Mouse (Mus musculus): ENCODE results near the gene Ergic1.

The Ergic1 gene

DNA sequence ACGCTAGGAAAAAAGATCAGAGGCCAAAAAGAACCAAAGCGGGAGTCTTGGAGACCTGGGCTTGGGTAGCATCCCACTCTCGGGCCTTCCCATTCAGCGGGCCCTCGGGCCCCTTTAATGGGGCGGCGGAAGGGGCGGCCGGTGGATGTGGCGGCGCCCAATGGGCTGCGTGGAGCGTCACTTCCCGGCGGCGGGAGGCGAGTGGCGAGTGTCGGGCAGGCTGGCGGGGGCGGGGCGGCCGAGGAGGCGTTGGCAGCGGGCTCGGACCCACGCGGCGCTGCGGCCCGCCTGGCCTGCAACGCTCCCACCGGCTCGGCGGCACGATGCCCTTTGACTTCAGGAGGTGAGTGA lies at the start of gene Ergic1:
Ergic1 (plus strand) TSS at position 200 of the 351 bp plus-strand sequence.
- DNase-seq (ENCODE audit: low spot score in 2 of 2) = peak; percentile 83 to 91

DNA sequence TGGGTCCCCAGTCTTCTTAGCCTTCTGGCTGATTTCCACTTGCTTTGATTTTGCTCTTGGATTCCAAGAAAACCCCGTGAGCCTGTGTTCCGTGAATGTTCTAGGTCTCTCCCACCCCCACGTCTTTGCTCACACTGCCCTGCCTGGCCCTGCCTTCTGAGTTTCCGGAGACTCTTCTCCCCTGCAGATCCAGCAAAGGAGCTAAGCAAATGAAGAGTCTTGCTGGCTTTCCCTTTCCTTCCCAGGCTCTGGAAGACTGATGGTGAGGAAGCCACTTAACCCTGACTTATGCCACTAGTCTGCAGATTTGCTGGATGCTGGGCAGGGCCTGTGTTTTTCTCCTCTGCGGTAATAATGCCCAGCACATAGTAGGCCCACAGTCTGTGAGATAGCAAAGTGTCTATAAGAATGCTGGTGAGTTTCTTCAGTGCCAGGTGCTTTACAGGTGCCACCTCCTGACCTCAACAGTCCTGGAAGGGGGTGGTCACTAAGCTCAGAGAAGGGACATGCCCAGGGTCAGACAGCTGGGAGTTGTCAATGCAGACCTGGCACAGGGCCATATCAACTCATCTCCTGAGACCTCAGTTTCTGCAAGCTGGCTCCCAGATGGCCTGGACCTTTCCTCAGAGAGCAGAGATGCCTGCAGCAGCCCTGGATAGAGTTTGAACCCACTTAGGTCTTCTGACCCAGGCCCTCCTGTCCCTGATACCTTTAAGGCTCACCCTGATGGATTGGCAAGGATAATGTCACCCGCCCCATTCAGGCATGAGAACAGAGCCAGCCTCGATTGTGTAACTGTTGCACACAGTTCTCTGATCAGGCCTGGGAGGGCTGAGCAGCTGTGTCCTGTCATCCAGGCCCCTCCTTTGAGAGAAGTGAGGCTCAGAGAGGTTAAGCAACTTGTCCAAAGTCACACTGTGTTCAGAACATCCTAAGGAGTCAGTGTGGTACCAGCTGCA lies 49.2 kb upstream of the Ergic1 start:
- peak in 1 of 2 experiments; percentile 75 for DNase-seq (ENCODE audit: low spot score in 2 of 2)

DNA sequence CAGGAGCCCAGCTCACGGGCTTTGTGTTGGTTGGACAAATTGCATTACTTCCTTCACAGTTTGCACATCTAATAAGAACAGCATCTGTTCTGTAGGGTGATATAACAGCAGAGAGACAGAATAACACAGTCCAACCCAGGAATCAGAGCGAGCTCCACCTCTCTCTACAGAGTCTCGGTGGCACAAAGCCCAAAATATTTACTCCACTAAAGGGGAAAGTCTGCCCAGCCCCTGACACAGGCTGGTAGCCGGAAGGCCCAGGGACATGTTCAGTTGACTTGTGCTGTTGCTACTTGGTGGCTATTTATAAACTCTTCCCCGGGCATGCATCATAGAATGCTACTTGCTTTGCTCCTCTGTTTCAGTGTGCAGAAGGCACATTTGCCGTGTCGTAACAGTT lies 48.3 kb upstream of the Ergic1 start:
- no peak for DNase-seq (ENCODE audit: low spot score in 2 of 2)

DNA sequence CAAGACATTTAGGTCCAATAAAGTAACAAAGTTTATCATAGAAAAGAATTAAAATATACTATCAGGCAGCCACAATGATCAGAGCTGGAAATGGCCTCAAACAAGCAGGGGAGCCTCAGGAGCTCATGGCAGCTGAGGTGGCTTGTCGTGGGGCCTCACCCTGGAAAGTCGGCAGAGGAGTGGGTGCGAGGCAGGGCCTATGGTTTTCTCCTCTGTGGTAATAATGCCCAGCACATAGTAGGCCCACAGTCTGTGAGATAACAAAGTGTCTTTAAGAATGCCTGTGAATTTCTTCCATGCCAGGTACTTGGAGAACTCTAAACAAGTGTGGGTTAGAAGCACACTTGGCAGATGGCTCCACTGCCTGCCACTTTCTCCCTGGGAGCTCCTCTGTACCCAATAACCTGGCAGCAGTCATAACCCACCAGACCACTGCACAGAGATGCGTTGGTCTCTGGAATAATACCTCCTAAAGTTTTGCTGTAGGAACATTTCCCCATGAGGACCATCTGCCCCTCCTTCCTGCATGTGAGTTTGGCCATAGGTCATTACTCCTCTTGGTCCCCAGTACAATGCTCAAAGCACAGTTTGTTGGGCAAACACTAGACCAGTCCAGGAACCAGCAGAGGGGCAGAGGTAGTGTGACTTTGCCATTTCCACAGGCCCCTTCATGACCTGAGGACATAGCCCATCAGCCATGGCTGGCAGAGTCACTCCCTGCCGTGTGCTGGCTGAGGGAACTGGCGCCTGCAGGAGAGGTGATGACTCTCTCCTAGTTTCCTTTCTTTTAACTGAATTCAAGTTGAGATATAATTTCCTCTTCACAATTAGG lies 47.6 kb upstream of the Ergic1 start:
- DNase-seq (ENCODE audit: low spot score in 2 of 2) = no peak

DNA sequence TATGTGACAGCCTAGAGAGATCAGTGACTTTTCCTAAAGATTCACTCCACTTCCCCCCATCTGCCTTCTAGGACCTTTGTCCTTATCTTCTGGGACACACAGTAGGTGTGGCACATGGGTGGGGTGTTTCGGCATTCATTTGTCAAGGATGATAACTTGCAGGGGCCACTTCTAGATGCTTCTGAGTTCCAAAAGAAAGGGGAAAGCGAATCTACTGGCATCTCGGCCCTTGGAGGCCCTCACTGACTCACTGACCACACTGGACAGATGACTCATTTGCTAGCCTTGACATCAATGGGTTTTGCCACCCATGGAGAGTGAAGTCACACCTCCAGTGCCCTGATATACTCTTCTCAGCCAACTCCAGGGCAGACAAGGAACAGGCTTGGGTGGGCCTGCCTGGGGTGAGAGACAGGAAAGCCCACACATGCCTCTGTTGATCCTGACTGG lies 46.7 kb upstream of the Ergic1 start:
- DNase-seq (ENCODE audit: low spot score in 2 of 2) = no peak

DNA sequence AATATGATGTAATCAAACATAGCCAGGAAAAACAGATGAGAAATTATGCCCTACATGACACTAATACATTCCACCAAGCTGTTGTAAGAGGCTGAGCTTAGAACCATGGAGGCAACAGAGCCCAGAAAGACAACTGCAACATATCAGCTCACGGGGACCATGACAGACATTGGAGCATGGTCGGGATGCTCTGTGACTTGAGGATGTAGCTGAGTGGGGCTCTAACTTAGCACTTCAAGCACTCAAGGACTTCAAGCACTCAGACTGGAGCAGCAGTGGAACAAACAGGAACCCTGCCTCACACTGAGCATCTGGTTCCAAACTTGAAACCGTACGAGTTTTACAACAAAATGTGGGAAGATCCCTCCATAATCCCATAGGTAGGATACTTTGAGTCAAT lies 45.6 kb upstream of the Ergic1 start:
- DNase-seq (ENCODE audit: low spot score in 2 of 2) = no peak

DNA sequence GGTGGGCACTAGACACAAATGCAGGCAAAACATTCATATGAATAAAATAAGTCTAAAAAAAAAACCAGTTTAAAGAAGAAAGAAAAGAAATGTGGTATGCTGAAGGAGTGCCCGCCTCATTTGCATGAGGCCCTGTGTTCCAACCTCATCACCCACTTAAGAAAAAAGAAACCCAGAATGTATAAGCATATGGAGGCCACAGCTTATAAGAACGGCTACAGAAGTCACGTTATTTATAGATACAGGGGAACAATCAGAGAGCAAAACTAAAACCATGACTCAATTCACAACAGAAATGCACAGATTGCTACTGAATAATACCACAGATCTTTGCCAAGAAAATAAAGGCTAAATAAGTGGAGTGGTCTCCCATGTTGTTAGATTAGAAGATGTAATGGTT lies 43.0 kb upstream of the Ergic1 start:
- no peak for DNase-seq (ENCODE audit: low spot score in 2 of 2)

DNA sequence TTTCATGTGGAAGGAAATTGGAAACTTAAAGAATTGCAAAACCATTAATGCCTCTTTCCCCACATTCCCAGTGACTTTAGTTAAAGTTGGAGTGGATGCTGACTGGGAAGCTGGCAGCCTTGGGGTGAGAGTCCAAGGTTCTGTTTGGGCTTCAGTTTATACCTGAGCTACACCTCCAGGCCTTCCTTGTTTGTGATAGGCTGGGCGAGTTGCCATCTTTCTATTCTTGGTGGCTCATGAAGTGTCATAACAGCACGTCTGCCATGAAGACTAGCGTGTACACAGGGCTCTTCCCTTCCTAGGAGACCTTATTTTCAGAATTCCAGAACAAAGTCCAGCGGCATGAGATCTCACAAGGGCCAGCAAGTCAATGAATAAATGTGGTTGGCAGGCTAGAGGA lies 38.6 kb upstream of the Ergic1 start:
- DNase-seq (ENCODE audit: low spot score in 2 of 2) = no peak

DNA sequence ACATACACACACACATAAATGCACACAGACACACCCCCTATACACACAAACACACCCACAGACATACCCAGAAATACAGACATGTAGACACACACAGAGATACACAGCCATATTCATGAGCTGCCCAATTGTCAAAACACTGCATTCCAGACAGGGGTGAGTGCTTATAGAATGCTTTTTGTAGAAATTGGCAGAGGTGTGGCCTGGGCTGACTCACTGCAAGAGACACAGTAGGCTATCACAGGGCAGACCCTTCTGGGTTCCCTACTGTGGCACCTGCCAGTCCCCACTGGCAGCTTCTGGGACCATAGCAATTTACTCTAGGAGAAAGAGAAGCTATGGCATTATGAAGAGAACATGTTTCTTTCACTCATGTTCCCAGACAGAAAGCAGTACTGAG lies 37.0 kb upstream of the Ergic1 start:
- no peak for DNase-seq (ENCODE audit: low spot score in 2 of 2)

DNA sequence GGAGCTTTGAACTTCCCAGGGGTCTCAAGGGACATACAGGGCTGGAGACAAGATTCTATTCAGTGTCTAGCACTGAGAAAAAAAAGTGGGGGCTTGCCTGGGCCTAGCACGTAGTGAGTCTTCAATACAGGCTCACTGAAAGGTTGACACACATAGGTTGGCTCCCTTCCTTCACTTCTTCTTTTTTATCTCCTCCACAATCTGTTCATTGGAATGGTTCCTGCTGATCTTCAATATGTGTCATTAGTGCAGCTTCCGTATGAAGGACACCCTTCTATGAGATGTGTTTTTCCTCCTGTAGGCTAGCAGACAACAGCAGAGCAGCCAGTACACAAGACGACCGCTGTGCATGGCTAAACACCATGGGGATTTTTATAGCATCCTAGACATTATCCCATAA lies 36.5 kb upstream of the Ergic1 start:
- DNase-seq (ENCODE audit: low spot score in 2 of 2) = no peak

DNA sequence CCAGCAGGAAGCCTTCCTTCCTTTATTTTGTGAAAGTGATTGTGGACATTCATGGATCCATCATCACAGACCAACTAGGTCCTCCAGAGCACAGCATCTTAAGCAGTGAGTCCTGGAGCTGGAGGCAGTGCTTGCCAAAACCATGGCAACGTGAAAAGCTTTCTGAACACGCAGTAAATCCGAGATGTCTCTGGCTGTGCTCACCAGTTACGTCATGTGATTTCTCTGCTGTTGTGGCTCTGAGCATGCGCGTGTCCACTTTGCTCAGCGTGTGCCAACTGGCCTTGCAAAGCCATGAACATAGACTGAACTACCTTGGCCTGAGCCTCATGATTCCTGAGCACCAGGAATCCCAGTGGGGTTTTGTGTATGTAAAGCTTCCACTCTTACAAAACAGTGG lies 36.0 kb upstream of the Ergic1 start:
- DNase-seq (ENCODE audit: low spot score in 2 of 2) = peak in 1 of 2 experiments; percentile 76

DNA sequence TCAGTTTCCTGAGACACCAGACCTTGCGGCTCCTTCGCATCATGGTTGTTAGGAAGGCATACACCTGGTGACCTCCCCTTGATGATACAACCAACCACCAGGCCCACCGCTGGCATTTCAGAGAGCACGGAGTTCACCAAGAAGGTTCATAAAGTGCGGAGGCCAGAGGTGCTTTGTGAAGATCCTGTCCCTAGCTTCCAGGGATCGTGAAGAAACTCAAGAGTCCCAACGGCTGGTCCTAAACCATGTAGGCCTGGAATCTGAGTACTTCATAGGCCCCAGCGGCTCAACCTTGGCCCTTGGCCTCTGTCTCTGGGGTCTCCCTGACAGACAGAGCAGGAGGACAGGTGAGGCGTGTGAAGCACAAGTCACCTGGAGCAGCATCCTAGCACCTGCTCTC lies 34.0 kb upstream of the Ergic1 start:
- DNase-seq (ENCODE audit: low spot score in 2 of 2) = no peak

DNA sequence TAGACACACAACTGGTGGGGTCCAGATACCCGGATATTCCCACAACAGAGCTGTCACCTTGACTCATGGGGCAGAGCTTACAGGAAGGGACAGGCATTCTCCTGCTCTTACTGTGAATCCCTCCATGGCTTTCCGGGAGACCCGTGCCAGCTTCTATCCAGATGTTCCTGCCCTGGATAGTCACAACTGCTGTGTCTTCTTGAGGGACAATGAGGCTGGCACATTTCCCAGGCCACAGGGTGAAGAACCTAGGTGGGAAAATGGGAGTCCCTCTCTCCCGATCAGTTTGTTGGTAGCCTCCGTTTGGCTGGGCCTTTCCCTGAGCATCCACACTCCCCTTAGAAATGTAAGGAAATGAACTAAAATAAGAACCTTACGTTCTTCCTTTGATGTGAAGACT lies 32.5 kb upstream of the Ergic1 start:
- no peak for DNase-seq (ENCODE audit: low spot score in 2 of 2)

DNA sequence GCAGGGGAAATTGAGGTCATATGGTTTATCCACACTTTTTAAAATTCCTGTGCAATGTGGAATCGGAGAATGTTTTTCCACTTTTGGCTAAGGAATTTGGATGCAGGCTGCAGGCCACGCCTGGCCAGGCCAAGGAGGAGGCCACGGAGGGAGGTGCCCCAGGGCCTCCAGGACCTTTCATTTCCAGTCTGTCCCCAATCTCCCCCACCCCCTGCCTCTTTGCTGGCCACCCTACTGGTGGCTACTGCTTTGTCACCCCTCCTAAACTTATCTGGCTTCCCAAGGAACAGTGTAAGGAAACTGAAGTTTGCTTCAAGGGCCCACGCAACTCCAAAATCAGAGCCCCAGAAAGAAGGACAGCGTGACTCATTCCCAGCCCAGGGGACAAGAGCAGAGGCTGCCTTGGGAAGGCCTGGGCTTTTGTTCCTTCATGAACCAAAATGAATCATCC lies 31.5 kb upstream of the Ergic1 start:
- DNase-seq (ENCODE audit: low spot score in 2 of 2) = peak in 1 of 2 experiments; percentile 51

DNA sequence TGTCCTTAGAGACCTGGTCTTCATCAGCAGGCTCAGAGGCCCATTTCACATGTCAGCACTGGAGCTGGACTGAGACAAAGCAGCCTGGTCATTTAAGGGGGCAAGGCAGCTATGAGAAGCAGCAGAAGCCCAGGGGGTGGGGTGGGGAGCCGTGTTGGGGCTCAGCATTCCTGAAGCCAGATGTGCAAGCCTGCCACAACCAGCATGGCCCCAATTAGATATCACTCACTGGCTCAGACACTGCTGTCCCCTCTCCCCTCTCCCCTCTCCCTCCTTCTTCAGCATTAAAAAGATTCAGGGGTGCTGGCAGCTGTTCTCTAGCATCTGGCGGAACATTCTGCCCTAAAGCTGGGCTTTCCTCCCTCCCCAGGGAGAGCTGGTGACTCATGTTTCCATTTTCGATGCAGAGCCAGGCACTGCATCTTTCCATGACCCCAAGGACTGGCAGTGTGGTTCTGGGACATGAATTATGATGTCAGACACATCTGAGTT lies 30.7 kb upstream of the Ergic1 start:
- peak in 1 of 2 experiments; percentile 79 for DNase-seq (ENCODE audit: low spot score in 2 of 2)

DNA sequence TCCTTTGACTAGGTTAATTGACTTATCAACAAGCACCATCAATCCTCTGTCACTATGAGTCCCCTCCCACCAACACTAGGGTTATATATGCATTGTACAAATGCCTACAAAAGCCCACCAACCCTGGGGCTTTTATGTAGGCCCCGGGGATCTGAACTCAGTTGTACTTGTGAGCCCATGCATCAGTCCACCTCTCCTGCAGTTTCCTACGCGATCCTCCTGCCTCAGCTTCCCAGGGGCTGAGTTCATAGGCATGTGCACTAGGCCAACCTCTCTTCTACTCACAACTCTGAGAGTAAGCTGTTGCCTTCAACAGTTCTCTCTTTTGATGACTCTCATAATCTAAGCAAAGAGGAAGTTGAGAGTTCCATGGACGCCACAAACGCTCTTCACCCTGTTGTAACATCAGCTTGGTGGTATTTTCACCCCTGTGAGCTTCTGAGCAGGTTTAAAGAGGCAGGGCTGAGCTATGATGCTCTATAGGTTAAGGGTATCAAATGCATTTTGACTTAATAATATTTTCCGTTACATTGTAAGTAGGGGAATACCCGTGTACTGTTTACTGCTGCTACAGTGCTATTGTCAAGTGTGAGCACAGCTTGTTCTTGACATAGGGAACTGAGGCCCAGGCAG lies 29.8 kb upstream of the Ergic1 start:
- no peak for DNase-seq (ENCODE audit: low spot score in 2 of 2)

DNA sequence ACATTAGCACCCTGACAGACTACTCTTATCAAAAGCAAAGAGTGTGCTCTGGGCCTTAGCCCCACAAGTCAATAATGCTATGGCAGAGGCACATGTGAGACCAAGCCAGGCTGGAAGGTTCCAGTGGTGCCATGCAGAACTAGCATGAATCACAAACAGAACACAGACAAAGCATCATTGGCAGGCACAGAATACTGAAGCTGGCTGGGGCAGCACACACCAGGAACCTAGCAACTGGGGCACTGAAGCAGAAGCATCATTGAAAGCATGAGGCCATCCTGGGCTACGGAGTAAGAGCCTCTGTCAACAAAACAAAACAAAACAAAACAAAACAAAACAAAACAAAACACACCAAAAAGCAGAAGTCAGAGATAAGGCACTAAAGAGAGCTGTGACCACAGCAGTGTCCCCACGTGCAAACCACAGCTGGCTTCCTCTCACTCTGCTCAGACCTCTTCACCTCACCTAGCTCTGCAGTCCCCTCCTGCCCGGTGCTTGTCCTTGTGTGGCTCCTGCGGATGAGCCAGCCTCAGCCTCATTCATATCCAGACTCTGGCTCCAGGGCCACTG lies 28.7 kb upstream of the Ergic1 start:
- DNase-seq (ENCODE audit: low spot score in 2 of 2) = no peak

DNA sequence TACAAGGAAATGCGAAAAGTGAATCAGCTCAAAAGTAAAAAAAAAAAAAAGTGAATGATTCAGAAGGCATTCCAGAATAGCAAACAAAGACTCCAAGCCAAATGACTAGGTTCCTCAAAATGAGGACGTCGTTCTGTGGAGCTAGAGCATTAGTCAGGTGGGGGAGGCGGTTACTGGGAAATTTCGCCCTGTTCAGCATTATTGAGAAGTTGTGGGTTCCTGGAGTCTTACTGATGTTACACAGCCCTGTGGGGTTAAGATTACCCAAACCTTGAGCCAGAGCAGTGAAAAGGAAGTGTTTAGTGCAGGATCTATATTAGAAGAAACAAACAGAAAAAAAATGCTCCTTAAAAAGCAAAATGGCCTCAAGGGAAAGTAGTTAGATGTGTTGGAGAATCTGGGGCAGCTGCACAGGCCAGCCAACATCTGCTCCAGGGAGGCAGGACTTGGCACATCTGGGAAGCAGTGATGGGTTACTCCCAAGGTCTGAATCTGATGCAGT lies 27.4 kb upstream of the Ergic1 start:
- no peak for DNase-seq (ENCODE audit: low spot score in 2 of 2)

DNA sequence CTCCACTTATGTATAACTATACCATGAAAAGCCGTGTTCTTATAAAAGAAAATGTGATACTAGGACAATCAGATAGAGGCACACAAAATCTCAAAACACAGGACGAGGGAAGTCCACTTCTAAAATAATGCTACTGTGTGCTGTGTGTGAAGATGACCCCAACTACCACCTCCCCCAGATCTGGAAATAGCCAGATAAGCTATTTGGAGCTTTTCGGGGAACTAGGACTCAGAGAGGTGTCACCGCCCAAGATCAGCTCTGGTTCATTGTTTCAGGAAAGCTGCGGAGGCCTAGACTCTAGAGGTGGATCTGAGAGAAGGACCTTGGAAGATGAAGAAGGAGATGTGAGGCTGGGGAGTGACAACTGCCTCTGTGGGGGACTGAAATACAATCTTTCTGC lies 26.6 kb upstream of the Ergic1 start:
- no peak for DNase-seq (ENCODE audit: low spot score in 2 of 2)

DNA sequence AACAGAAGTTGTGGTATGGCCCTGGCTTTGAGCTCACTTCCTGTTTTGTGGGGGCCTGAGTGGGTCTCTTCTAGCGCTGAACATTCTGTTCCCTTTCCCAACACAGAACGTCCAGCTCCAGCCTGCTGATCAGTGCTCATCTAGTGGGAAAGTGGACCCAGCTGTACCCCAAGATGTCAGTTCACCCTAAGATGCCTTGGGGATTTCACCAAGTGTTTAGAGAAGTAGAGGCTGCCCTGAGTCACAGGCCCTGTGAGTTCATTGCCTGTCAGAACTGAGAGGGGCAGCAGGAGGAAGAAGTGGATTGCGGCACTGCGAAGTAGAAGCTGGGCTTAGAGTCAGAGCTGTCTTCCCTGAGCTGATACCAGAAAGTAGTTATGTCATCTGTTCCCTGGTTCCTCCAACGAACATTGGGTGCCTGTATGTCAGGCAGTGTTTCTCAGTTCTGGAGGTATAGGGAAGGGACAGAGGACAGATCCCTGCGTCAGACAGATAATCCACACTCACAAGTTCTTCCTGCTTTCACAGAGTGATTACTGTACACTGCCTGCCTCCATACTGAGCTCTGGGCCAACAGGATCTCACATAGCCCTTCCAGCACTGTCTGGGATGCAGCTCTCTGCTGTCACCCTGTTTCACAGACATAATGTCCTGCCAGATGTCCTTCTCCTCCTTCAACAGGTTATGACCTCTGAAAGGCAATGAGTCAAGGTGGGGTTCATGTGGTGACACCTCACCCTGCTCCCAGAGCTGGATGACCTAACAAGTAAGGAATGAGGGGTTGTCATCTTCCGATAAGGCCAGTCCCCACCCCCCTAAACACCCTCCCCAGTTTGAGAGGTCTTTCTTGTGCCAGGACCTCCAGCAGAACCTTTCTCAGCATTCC lies 25.8 kb upstream of the Ergic1 start:
- no peak for DNase-seq (ENCODE audit: low spot score in 2 of 2)

All from urinary bladder, postnatal 36 days (tissue).